Mouse (Mus musculus) lung, adult 2 months (tissue): ENCODE results near the gene Eva1c. TPM values are rescaled to one million over a fixed set of nuclear protein-coding genes. Genes with fewer than 3 reads are reported as not detected.

Experiments
- DNase-seq: peaks from one replicate; pipeline ENCODE4 v3.0.0; 2022
- H3K4me1 ChIP-seq: fragments of 200-500 bp; 2 replicates; pipeline ENCODE4 v1.6.1; 2011; ENCODE audit warnings: low read length; ENCODE audit not compliant: control insufficient read depth, insufficient read depth
- H3K4me3 ChIP-seq: fragments of 200-500 bp; replicated peaks from 2 replicates; pipeline ENCODE3; 2011; ENCODE audit warnings: low read depth, mild to moderate bottlenecking, control low read depth, low read length; ENCODE audit errors: extremely low read depth
- CTCF ChIP-seq: fragments of 200-500 bp; IDR thresholded peaks from 2 replicates; pipeline ENCODE4 v1.5.1; 2011; ENCODE audit warnings: mild to moderate bottlenecking, low read length, control low read depth; ENCODE audit not compliant: insufficient read depth
- POLR2A ChIP-seq: fragments of 200-500 bp; IDR thresholded peaks from 2 replicates; pipeline ENCODE4 v1.6.1; 2011; ENCODE audit warnings: low read depth, mild to moderate bottlenecking, control low read depth, low read length, borderline replicate concordance; ENCODE audit errors: extremely low read depth
- WGBS: fragments of 180-500 bp; shearing (Covaris S2); methylation state at CpG from one replicate; pipeline ENCODE4 v1.1.7; 2018; 5-methylcytosine and 5-hydroxymethylcytosine counted together
- polyA plus RNA-seq: library from polyadenylated mRNA; depleted of rRNA; stranded (reverse); fragments of >200 nt; gene quantifications from 2 replicates; pipeline ENCODE4 v1.2.3, GENCODE M21; 2012

The Eva1c gene
- polyA plus RNA-seq, 1 experiment: 8.9 TPM

- WGBS: 30% methylated on average over 3 of the region's 4 CpGs
- no peaks in the 10 kb centered on the region for H3K4me1 ChIP-seq
- no peak overlapping the region for H3K4me3 ChIP-seq
- DNase-seq: no peak
- no peak for TF ChIP-seq POLR2A
- no peak for TF ChIP-seq CTCF
These were observed 74.8 kb downstream of the Eva1c start for GRCm38 (mm10) chr16:90901364-90901763.

GRCm38 (mm10) chr16:90903300-90903699 is 76.8 kb downstream of the Eva1c start:
- no peak for TF ChIP-seq CTCF
- H3K4me3 ChIP-seq: no peak overlapping the region
- 75% methylated on average over 5 of the region's 5 CpGs for WGBS
- H3K4me1 ChIP-seq: no peaks in the 10 kb centered on the region
- no peak for DNase-seq

DNA sequence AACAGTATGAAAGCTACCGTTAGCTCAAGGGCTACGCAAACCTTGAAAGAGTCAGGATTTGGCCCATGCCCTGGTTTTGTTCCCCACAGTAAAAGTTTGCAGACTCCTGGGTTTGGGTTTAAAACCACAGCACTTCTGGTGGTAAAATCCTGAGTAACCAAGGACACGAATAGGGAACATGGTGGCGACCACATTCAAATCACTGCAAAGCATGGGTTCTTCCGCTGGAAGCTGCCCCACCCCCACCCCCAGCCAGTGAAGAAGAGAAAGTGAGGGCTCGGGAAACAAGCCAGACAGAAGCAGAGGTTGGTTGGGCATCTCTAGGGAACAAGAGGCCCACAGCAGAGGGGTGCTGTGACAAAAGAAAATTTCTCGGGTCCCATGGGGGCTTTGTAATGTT is 80.7 kb downstream of the Eva1c start:
- Histone ChIP-seq H3K4me1 (no peaks in the 10 kb centered on the region), H3K4me3 (no peak overlapping the region)
- no peak for DNase-seq
- no peak for TF ChIP-seq POLR2A
- TF ChIP-seq CTCF: no peak
- 67% methylated on average over 7 of the region's 7 CpGs for WGBS

- TF ChIP-seq CTCF (no peak), POLR2A (no peak)
- no peak for DNase-seq
- Histone ChIP-seq H3K4me3 (no peak overlapping the region), H3K4me1 (no peaks in the 10 kb centered on the region)
- WGBS: 80% methylated on average over 17 of the region's 17 CpGs
These were observed 84.5 kb downstream of the Eva1c start for GRCm38 (mm10) chr16:90910855-90911533.

DNA sequence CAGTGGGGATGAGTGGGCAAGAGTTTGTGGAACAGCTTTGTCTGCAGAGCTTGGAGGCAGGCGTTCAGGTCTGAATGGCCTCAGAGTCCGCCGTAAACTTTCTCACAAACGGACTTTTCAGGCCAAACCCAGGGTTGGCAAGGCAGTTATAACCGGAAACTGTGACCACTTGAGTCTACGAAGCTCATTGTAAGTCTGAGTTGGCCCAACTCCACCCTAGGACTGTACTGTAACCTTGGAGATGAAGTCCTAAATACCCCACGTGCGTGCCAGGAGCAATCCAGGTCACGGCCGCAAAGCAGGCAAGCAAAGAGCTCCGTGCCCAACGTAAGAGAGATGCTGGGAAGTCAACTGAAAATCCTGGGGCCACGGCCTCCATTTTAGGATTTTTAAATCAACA is 85.2 kb downstream of the Eva1c start:
- DNase-seq: no peak
- WGBS: 72% methylated on average over 13 of the region's 13 CpGs
- TF ChIP-seq CTCF (no peak), POLR2A (no peak)
- Histone ChIP-seq H3K4me1 (no peaks in the 10 kb centered on the region), H3K4me3 (no peak overlapping the region)

DNA sequence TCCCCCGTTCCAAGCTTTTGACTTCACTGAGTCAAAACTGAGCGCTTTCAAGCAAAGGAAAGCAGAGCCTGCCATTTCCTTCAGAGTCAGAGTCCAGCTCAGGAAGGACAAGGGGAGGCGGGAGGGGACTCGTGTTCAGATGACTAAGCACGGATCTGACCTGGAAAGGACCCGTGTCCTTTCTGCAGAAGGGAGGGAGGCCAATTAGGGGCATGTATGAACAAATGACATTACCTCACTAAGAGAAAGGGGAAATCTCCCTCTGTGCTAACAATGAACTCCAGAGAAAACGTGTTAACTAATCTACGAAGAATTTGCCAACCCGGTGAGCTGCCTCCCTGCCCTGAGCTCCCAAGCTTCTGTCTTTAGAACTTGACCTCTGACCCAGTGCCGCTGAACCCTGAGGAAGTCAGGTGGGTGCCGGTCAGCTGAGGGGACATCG is 89.5 kb downstream of the Eva1c start:
- 16% methylated on average over 12 of the region's 12 CpGs for WGBS
- no peak for TF ChIP-seq CTCF
- TF ChIP-seq POLR2A: no peak
- DNase-seq: no peak
- H3K4me3 ChIP-seq: no peak overlapping the region
- no peaks in the 10 kb centered on the region for H3K4me1 ChIP-seq

GRCm38 (mm10) chr16:90917156-90917555 is 90.6 kb downstream of the Eva1c start:
- DNase-seq: no peak
- 82% methylated on average over 8 of the region's 8 CpGs for WGBS
- no peak overlapping the region for H3K4me3 ChIP-seq
- H3K4me1 ChIP-seq: no peaks in the 10 kb centered on the region
- no peak for TF ChIP-seq CTCF
- no peak for TF ChIP-seq POLR2A

DNA sequence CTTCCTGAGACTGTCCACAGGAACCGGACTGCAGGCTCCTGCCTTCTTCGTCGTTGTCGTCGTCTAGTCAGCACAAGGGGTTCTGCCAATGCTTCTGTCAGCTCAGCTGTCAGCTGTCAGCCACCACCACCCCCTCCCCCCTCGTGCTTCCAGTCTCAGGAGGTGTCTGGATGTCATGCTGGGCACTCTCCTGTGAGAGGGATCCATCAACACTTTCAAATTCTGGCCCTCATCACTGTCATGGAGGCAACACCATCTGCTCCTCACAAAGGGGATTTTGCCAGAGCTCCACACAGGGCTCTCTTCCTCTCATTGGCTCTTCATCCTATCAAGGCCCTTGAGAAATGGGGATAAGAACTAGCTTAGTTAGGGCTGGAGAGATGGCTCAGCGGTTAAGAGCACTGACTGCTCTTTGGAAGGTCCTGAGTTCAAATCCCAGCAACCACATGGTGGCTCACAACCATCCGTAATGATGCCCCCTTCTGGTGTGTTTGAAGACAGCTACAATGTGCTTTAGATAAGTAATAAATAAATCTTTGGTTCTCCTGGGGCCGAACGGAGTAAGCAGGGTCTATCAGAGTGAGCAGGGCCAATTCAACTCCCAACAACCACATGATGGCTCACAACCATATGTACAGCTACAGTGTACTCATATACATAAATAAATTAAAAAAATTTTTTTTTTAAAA is 95.1 kb downstream of the Eva1c start:
- no peak overlapping the region for H3K4me3 ChIP-seq
- DNase-seq: no peak
- TF ChIP-seq POLR2A (no peak), CTCF (no peak)
- H3K4me1 ChIP-seq: no peaks in the 10 kb centered on the region
- 43% methylated on average over 10 of the region's 10 CpGs for WGBS

GRCm38 (mm10) chr16:90924606-90925370 is 98.3 kb downstream of the Eva1c start:
- 68% methylated on average over 13 of the region's 13 CpGs for WGBS
- TF ChIP-seq CTCF (no peak), POLR2A (no peak)
- DNase-seq: no peak
- no peak overlapping the region for H3K4me3 ChIP-seq
- H3K4me1 ChIP-seq: no peaks in the 10 kb centered on the region
